Mouse (Mus musculus): ENCODE results near the gene Peak1. TPM values are rescaled to one million over a fixed set of nuclear protein-coding genes. Genes with fewer than 3 reads are reported as not detected.
A peak's percentile ranks its signal among the peaks of the same experiment; 100 is the strongest.

Gene Peak1
- polyA plus RNA-seq, 1 experiment from 2014 or later, result 10.0 TPM

DNA sequence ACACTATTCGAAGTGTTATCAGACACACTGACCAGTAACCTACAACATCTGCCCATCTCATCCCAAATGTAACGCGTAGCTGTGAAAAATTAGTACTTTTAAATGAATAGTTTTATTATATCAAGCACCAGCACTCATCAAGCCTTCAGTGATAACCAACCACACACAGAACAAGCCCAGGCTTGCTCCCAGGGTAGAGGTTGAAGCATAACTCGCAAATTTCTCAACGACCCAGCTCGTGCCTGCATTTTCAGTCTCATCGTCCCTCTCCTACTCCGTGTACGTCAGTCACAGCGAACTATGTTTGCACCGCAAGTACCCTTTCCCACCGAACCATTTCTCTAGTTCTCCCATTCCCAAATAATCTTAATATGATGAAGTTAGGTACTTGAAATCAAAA is 83.5 kb downstream of the Peak1 start:
- Histone ChIP-seq H3K9me3 (no peaks in the 10 kb centered on the region), H3K4me1 (peaks cover 3% of the 10 kb centered on the region; the same call in 1 of the 2 replicates), H3K36me3 (no peaks in the 10 kb centered on the region), H3K4me3 (no peak overlapping the region), H3K27ac (no peak overlapping the region), H3K27me3 (ENCODE audit: insufficient read depth, poor library complexity, severe bottlenecking) (no peaks in the 10 kb centered on the region)
- DNase-seq (ENCODE audit: low spot score), result no peak
- 91% methylated on average over 12 of the region's 12 CpGs for WGBS

DNA sequence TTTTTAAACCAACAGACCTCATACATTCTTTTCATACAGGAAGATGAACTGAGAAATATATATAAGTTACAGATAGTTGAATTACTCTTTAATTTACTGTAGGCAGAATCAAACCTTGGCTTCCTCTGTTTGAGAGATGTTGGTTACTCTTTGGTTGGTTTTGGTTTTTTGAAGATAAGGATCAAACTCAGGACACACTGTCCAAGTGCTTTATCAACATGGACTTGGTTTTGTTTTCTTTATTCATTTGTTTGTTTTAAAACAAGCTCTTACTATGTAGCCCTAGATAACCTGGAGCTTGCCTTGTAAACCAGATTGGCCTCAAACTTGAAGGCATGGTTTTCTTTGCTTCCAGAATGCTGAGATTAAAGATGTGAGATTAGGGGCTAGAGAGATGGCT is 85.1 kb downstream of the Peak1 start:
- Histone ChIP-seq H3K4me3 (no peak overlapping the region), H3K9me3 (no peaks in the 10 kb centered on the region), H3K27ac (no peak overlapping the region), H3K27me3 (ENCODE audit: insufficient read depth, poor library complexity, severe bottlenecking) (no peaks in the 10 kb centered on the region), H3K36me3 (no peaks in the 10 kb centered on the region), H3K4me1 (peaks cover 4% of the 10 kb centered on the region; the same call in 1 of the 2 replicates)
- no peak for DNase-seq (ENCODE audit: low spot score)

- no peaks in the 10 kb centered on the region for H3K27me3 ChIP-seq (ENCODE audit: insufficient read depth, poor library complexity, severe bottlenecking)
- 89% methylated on average over 8 of the region's 8 CpGs for WGBS
- DNase-seq (ENCODE audit: low spot score), result no peak
Observed at GRCm38 (mm10) chr9:56326511-56327005, 91.3 kb downstream of the Peak1 start.

GRCm38 (mm10) chr9:56325725-56326124 is 92.1 kb downstream of the Peak1 start:
- Histone ChIP-seq H3K4me3 (no peak overlapping the region), H3K9me3 (no peaks in the 10 kb centered on the region), H3K36me3 (no peaks in the 10 kb centered on the region), H3K4me1 (peaks cover 11% of the 10 kb centered on the region), H3K27me3 (ENCODE audit: insufficient read depth, poor library complexity, severe bottlenecking) (no peaks in the 10 kb centered on the region), H3K27ac (no peak overlapping the region)
- WGBS, result 88% methylated on average over 5 of the region's 5 CpGs
- DNase-seq (ENCODE audit: low spot score), result no peak

More at GRCm38 (mm10) chr9:56326511-56327005, 91.3 kb downstream of the Peak1 start:
- no peaks in the 10 kb centered on the region for H3K9me3 ChIP-seq
- no peak overlapping the region for H3K4me3 ChIP-seq
- peaks cover 14% of the 10 kb centered on the region for H3K4me1 ChIP-seq
- H3K27ac ChIP-seq, result no peak overlapping the region
- H3K36me3 ChIP-seq, result no peaks in the 10 kb centered on the region

GRCm38 (mm10) chr9:56324576-56325355 is 93.1 kb downstream of the Peak1 start:
- peak overlapping the region; percentile 69 for H3K27ac ChIP-seq
- no peak overlapping the region for H3K4me3 ChIP-seq
- H3K36me3 ChIP-seq, result no peaks in the 10 kb centered on the region
- no peaks in the 10 kb centered on the region for H3K27me3 ChIP-seq (ENCODE audit: insufficient read depth, poor library complexity, severe bottlenecking)
- no peaks in the 10 kb centered on the region for H3K9me3 ChIP-seq
- no peak for DNase-seq (ENCODE audit: low spot score)
- peaks cover 11% of the 10 kb centered on the region for H3K4me1 ChIP-seq
- 63% methylated on average over 16 of the region's 16 CpGs for WGBS

GRCm38 (mm10) chr9:56321291-56321690 is 96.6 kb downstream of the Peak1 start:
- 86% methylated on average over 2 of the region's 2 CpGs for WGBS
- Histone ChIP-seq H3K27ac (no peak overlapping the region), H3K27me3 (ENCODE audit: insufficient read depth, poor library complexity, severe bottlenecking) (no peaks in the 10 kb centered on the region), H3K4me3 (no peak overlapping the region), H3K4me1 (peaks cover 5% of the 10 kb centered on the region), H3K9me3 (peaks cover 3% of the 10 kb centered on the region; the same call in 1 of the 2 replicates), H3K36me3 (0 out of 2 replicates have a peak, but pooled peaks cover 8% of the 10 kb centered on the region)
- no peak for DNase-seq (ENCODE audit: low spot score)

- H3K27me3 ChIP-seq (ENCODE audit: insufficient read depth, poor library complexity, severe bottlenecking), result no peaks in the 10 kb centered on the region
- H3K27ac ChIP-seq, result no peak overlapping the region
- H3K4me3 ChIP-seq, result no peak overlapping the region
- H3K4me1 ChIP-seq, result no peaks in the 10 kb centered on the region; the same call in 1 of the 2 replicates
- 90% methylated on average over 3 of the region's 3 CpGs for WGBS
- 0 out of 2 replicates have a peak, but pooled peaks cover 8% of the 10 kb centered on the region for H3K36me3 ChIP-seq
- H3K9me3 ChIP-seq, result peaks cover 3% of the 10 kb centered on the region; the same call in 1 of the 2 replicates
- no peak for DNase-seq (ENCODE audit: low spot score)
Observed at GRCm38 (mm10) chr9:56314326-56314725, 103.5 kb downstream of the Peak1 start.

GRCm38 (mm10) chr9:56309079-56309478 is 108.8 kb downstream of the Peak1 start:
- Histone ChIP-seq H3K9me3 (no peaks in the 10 kb centered on the region), H3K27ac (no peak overlapping the region), H3K4me1 (peaks cover 4% of the 10 kb centered on the region; the same call in 1 of the 2 replicates), H3K36me3 (no peaks in the 10 kb centered on the region), H3K27me3 (ENCODE audit: insufficient read depth, poor library complexity, severe bottlenecking) (no peaks in the 10 kb centered on the region), H3K4me3 (no peak overlapping the region)
- DNase-seq (ENCODE audit: low spot score), result no peak
- 78% methylated on average over 2 of the region's 2 CpGs for WGBS

GRCm38 (mm10) chr9:56304526-56304925 is 113.3 kb downstream of the Peak1 start:
- no peaks in the 10 kb centered on the region for H3K36me3 ChIP-seq
- H3K4me1 ChIP-seq, result peaks cover 4% of the 10 kb centered on the region; the same call in 1 of the 2 replicates
- no peak overlapping the region for H3K4me3 ChIP-seq
- no peak for DNase-seq (ENCODE audit: low spot score)
- H3K9me3 ChIP-seq, result no peaks in the 10 kb centered on the region
- no peak overlapping the region for H3K27ac ChIP-seq
- 90% methylated on average over 2 of the region's 2 CpGs for WGBS
- no peaks in the 10 kb centered on the region for H3K27me3 ChIP-seq (ENCODE audit: insufficient read depth, poor library complexity, severe bottlenecking)

- WGBS, result 59% methylated on average over 3 of the region's 3 CpGs
- no peaks in the 10 kb centered on the region for H3K36me3 ChIP-seq
- H3K9me3 ChIP-seq, result no peaks in the 10 kb centered on the region
- H3K27me3 ChIP-seq (ENCODE audit: insufficient read depth, poor library complexity, severe bottlenecking), result no peaks in the 10 kb centered on the region
- DNase-seq (ENCODE audit: low spot score), result no peak
- no peak overlapping the region for H3K27ac ChIP-seq
- H3K4me1 ChIP-seq, result peaks cover 11% of the 10 kb centered on the region; the same call in 1 of the 2 replicates
- H3K4me3 ChIP-seq, result no peak overlapping the region
Observed at GRCm38 (mm10) chr9:56302921-56303465, 114.9 kb downstream of the Peak1 start.

DNA sequence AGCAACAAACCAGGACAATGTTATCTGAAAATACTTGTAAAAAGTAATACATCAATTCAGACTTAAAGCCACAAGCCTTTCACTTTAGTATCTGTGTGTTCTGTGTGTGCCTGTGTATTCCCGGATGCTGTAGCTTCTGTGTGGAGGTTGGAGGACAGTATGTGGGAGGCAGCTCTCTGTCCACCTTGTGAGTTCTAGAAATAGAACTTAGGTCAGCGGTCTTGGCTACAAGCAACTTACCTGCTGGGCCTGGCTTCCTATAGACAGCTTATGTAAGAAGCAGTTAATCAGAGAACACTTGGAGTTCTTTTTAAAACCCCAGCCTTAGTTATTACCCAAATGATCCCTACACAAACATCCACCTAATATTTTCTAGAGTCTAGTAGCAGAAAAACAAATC is 127.8 kb downstream of the Peak1 start:
- Histone ChIP-seq H3K27ac (no peak overlapping the region), H3K4me3 (no peak overlapping the region)
- 82% methylated on average over 2 of the region's 2 CpGs for WGBS

DNA sequence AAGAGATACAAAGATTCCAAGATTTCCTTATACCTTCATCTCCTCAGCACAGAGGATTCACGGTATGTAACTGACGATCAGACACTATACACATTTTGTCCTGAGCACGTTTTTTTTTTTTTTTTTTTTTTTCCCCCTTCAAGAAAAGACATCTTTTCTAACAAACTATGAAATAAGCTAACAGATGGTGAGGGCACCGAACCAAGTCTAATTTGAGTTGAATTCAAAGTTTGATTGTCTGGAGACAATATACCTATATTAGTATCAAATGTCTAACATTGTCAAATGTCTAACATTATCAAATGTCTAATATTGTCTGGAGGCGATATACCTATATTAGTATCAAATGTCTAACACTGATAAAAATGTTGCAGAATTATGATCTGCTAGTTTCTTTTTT is 135.4 kb downstream of the Peak1 start:
- Histone ChIP-seq H3K9me3 (no peaks in the 10 kb centered on the region), H3K27ac (no peak overlapping the region), H3K4me1 (peaks cover 5% of the 10 kb centered on the region; the same call in 1 of the 2 replicates), H3K27me3 (ENCODE audit: insufficient read depth, poor library complexity, severe bottlenecking) (no peaks in the 10 kb centered on the region), H3K4me3 (no peak overlapping the region), H3K36me3 (0 out of 2 replicates have a peak, but pooled peaks cover under 1% of the 10 kb centered on the region)
- 83% methylated on average over 5 of the region's 5 CpGs for WGBS
- DNase-seq (ENCODE audit: low spot score), result no peak

More for the DNA sequence above, 127.8 kb downstream of the Peak1 start:
- Histone ChIP-seq H3K27me3 (ENCODE audit: insufficient read depth, poor library complexity, severe bottlenecking) (no peaks in the 10 kb centered on the region), H3K9me3 (no peaks in the 10 kb centered on the region), H3K36me3 (no peaks in the 10 kb centered on the region), H3K4me1 (no peaks in the 10 kb centered on the region)
- no peak for DNase-seq (ENCODE audit: low spot score)

DNA sequence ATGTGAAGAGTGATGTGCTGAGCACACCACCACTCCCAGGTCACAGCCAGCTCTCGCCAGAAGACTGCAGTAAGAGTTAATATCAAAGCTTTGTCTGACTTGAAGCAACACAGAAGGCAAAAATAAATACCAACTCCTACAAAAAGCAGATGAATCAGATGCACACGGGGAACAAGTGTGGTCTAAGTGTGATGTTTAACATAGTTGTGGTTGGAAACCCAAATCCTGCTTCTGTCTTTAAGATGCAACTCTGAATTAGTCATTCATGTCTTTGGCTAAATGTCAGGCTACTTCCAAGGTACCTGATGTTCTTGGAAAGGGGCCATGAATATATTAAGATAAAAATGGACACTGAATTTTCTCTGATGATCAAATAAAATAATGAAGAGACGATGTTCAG is 144.3 kb downstream of the Peak1 start:
- Histone ChIP-seq H3K27ac (no peak overlapping the region), H3K4me3 (no peak overlapping the region), H3K36me3 (peaks cover 4% of the 10 kb centered on the region; the same call in 1 of the 2 replicates), H3K27me3 (ENCODE audit: insufficient read depth, poor library complexity, severe bottlenecking) (no peaks in the 10 kb centered on the region), H3K4me1 (peaks cover 8% of the 10 kb centered on the region; the same call in 1 of the 2 replicates), H3K9me3 (no peaks in the 10 kb centered on the region)
- no peak for DNase-seq (ENCODE audit: low spot score)
- WGBS, result 88% methylated on average over 3 of the region's 3 CpGs

All from heart, embryonic 10.5 days (tissue).